Comparison of ENCODE assay signal across 18 mouse cellular contexts in the genomic region with DNA sequence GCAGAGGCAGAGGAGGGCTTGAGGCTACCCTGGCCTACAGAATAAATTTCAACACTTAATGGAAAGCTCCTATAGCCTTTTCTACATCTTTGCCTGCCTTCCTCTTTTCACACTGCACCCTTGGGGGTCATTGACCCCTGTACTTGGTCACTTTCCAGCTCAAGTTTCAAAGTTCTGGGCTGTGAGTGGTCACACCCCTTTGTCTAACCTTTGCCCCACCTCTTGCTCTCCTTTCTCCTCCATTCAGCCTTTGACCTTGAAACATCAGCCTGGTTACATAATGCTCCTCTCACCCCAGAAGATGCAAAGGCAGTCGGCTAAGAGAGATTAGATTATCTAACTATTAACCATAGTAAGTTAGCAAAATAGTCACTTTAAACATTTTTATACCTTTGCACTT. TPM values are rescaled to one million over a fixed set of nuclear protein-coding genes. Genes with fewer than 3 reads are reported as not detected.
A peak's percentile ranks its signal among the peaks of the same experiment; 100 is the strongest.
DNase-seq lines count a peak whose midpoint lies in the region; ATAC-seq and TF ChIP-seq lines count a peak whose summit lies in the region.
"Had no signal": no experiment of that assay in that cellular context is flagged by ENCODE, and none has a peak within 500 bp of the region (broad histone marks: within the 10 kb centered on the region; RNA-seq: fewer than 3 reads in every experiment).

No protein-coding gene starts in this region.

- ATAC-seq in kidney, embryonic 14.5 days (ENCODE audit: low FRiP score, low TSS enrichment): no peak
- peak; percentile 61 for ATAC-seq in intestine, embryonic 16.5 days
- ATAC-seq in liver, embryonic 15.5 days (ENCODE audit: insufficient read depth): 0 out of 2 replicates have a peak, but pooled peaks have one; percentile 31
- no peak for ATAC-seq in hindbrain, embryonic 14.5 days (ENCODE audit: low FRiP score)
- ATAC-seq: activated CD4-positive, CD25-positive, alpha-beta regulatory T cell, adult 4 months; forebrain, embryonic 15.5 days had no signal

- H3K4me3 ChIP-seq in kidney, adult 2 months (ENCODE audit: insufficient read depth, low read depth, low read length): no peak overlapping the region
- H3K4me3 ChIP-seq in kidney, embryonic 14.5 days (ENCODE audit: low read length): no peak overlapping the region
- H3K4me3 ChIP-seq in intestine, embryonic 16.5 days (ENCODE audit: low read length): no peak overlapping the region
- H3K4me3 ChIP-seq in liver, embryonic 15.5 days (replicated peaks): no peak overlapping the region
- H3K4me3 ChIP-seq in hindbrain, embryonic 14.5 days (replicated peaks; ENCODE audit: low read length): no peak overlapping the region
- H3K4me3 ChIP-seq: forebrain, embryonic 15.5 days; megakaryocyte, embryonic 14.5 days; neural tube, embryonic 13.5 days had no signal

- H3K36me3 ChIP-seq in kidney, adult 2 months (ENCODE audit: control insufficient read depth, insufficient read depth, low read length): no peaks in the 10 kb centered on the region
- H3K36me3 ChIP-seq in kidney, embryonic 14.5 days (ENCODE audit: control insufficient read depth, insufficient read depth, low read length): no peaks in the 10 kb centered on the region
- H3K36me3 ChIP-seq in intestine, embryonic 16.5 days (ENCODE audit: control insufficient read depth, insufficient read depth, low read length): no peaks in the 10 kb centered on the region
- H3K36me3 ChIP-seq in liver, embryonic 15.5 days (replicated peaks): no peaks in the 10 kb centered on the region
- no peaks in the 10 kb centered on the region for H3K36me3 ChIP-seq in hindbrain, embryonic 14.5 days (replicated peaks; ENCODE audit: control insufficient read depth, insufficient read depth)
- H3K36me3 ChIP-seq: forebrain, embryonic 15.5 days; neural tube, embryonic 13.5 days had no signal

- 33% methylated on average over 1 of the region's 1 CpGs for WGBS in kidney, adult 2 months
- WGBS in kidney, embryonic 14.5 days: 59% methylated on average over 1 of the region's 1 CpGs
- WGBS in intestine, embryonic 16.5 days: 40% methylated on average over 1 of the region's 1 CpGs
- 19% methylated on average over 1 of the region's 1 CpGs for WGBS in liver, embryonic 15.5 days (ENCODE audit: insufficient replicate concordance)
- WGBS in hindbrain, embryonic 14.5 days: 47% methylated on average over 1 of the region's 1 CpGs

- no peaks in the 10 kb centered on the region for H3K27me3 ChIP-seq in kidney, adult 2 months (replicated peaks; ENCODE audit: control insufficient read depth, insufficient read depth, low read length)
- no peaks in the 10 kb centered on the region for H3K27me3 ChIP-seq in kidney, embryonic 14.5 days (ENCODE audit: control insufficient read depth, insufficient read depth, low read length)
- no peaks in the 10 kb centered on the region for H3K27me3 ChIP-seq in intestine, embryonic 16.5 days (replicated peaks; ENCODE audit: control insufficient read depth, insufficient read depth, low read length)
- no peaks in the 10 kb centered on the region for H3K27me3 ChIP-seq in liver, embryonic 15.5 days
- H3K27me3 ChIP-seq in hindbrain, embryonic 14.5 days (ENCODE audit: control insufficient read depth, insufficient read depth, low read length): no peaks in the 10 kb centered on the region
- H3K27me3 ChIP-seq: forebrain, embryonic 15.5 days; neural tube, embryonic 13.5 days had no signal

- no peak for TF ChIP-seq CTCF in kidney, adult 2 months (conservative IDR thresholded peaks at IDR 0.05; ENCODE audit: insufficient read depth, insufficient read length, low read depth, low read length)

- H3K4me1 ChIP-seq in kidney, adult 2 months (ENCODE audit: control insufficient read depth, insufficient read depth, low read length): no peaks in the 10 kb centered on the region
- H3K4me1 ChIP-seq in kidney, embryonic 14.5 days (ENCODE audit: control insufficient read depth, insufficient read depth, low read length): no peaks in the 10 kb centered on the region
- peaks cover 6% of the 10 kb centered on the region; the same call in 1 of the 2 replicates for H3K4me1 ChIP-seq in intestine, embryonic 16.5 days (ENCODE audit: control insufficient read depth, insufficient read depth, low read length)
- H3K4me1 ChIP-seq in liver, embryonic 15.5 days (replicated peaks): no peaks in the 10 kb centered on the region
- H3K4me1 ChIP-seq in hindbrain, embryonic 14.5 days (replicated peaks; ENCODE audit: control insufficient read depth, insufficient read depth, low read length): peaks cover 7% of the 10 kb centered on the region; the same call in 1 of the 2 replicates
- H3K4me1 ChIP-seq: forebrain, embryonic 15.5 days; megakaryocyte, embryonic 14.5 days had no signal

- H3K9ac ChIP-seq in kidney, embryonic 14.5 days (ENCODE audit: low read depth, low read length): no peak overlapping the region
- H3K9ac ChIP-seq in intestine, embryonic 16.5 days (ENCODE audit: low read depth, low read length): no peak overlapping the region
- no peak overlapping the region for H3K9ac ChIP-seq in liver, embryonic 15.5 days
- H3K9ac ChIP-seq in hindbrain, embryonic 14.5 days: no peak overlapping the region
- H3K9ac ChIP-seq: forebrain, embryonic 15.5 days; neural tube, embryonic 13.5 days had no signal

- H3K9me3 ChIP-seq in kidney, embryonic 14.5 days (ENCODE audit: control insufficient read depth, low read length): no peaks in the 10 kb centered on the region
- no peaks in the 10 kb centered on the region for H3K9me3 ChIP-seq in intestine, embryonic 16.5 days (ENCODE audit: control insufficient read depth, low read length)
- no peaks in the 10 kb centered on the region for H3K9me3 ChIP-seq in liver, embryonic 15.5 days (replicated peaks)
- H3K9me3 ChIP-seq in hindbrain, embryonic 14.5 days (ENCODE audit: control insufficient read depth, low read length): no peaks in the 10 kb centered on the region
- H3K9me3 ChIP-seq: forebrain, embryonic 15.5 days; neural tube, embryonic 13.5 days had no signal

- peak; percentile 83 for DNase-seq in kidney, adult 2 months
- DNase-seq in ZHBTc4 (ENCODE audit: low read depth, low spot score): peak; percentile 64
- DNase-seq in heart, adult 8-10 months (ENCODE audit: low spot score): no peak
- DNase-seq in hindbrain, embryonic 14.5 days (ENCODE audit: low spot score): no peak
- DNase-seq: cerebellum, adult 8-10 months; gastrocnemius, postnatal 36 days; left cerebral cortex, postnatal 4 days; lung, adult 18-20 months; lung, postnatal 14 days; midbrain, embryonic 14.5 days; right cerebral cortex, adult 18-20 months had no signal

- TF ChIP-seq POLR2A in kidney, adult 2 months (IDR thresholded peaks at IDR 0.05; ENCODE audit: low read depth, low read length): no peak

- no peak overlapping the region for H3K27ac ChIP-seq in kidney, adult 2 months (ENCODE audit: insufficient read depth, low read depth, low read length)
- no peak overlapping the region for H3K27ac ChIP-seq in kidney, embryonic 14.5 days (ENCODE audit: low read depth, low read length)
- no peak overlapping the region for H3K27ac ChIP-seq in intestine, embryonic 16.5 days (ENCODE audit: low read length)
- H3K27ac ChIP-seq in liver, embryonic 15.5 days (replicated peaks): no peak overlapping the region
- H3K27ac ChIP-seq in hindbrain, embryonic 14.5 days: no peak overlapping the region
- H3K27ac ChIP-seq: forebrain, embryonic 15.5 days; neural tube, embryonic 13.5 days had no signal

- no peak overlapping the region for H3K4me2 ChIP-seq in kidney, embryonic 14.5 days (replicated peaks; ENCODE audit: low read depth, low read length)
- no peak overlapping the region for H3K4me2 ChIP-seq in intestine, embryonic 16.5 days (ENCODE audit: low read depth, low read length)
- no peak overlapping the region for H3K4me2 ChIP-seq in liver, embryonic 15.5 days
- no peak overlapping the region for H3K4me2 ChIP-seq in hindbrain, embryonic 14.5 days (replicated peaks)
- H3K4me2 ChIP-seq: forebrain, embryonic 15.5 days; neural tube, embryonic 13.5 days had no signal

RNA-seq across cellular contexts. Expression of a gene that starts 36.9 kb away (rescaled TPM):
- 8.0 and 10.4 TPM in 2 replicates for polyA plus RNA-seq in kidney, adult 2 months (2012; rRNA removed)
- polyA plus RNA-seq in kidney, embryonic 14.5 days (2014; fragmentation: Nextera tagmentation; extraction: Ambion mirVana): 13.9 and 22.8 TPM in 2 replicates
- polyA plus RNA-seq in intestine, embryonic 16.5 days (2015; fragmentation: Nextera tagmentation; extraction: Ambion mirVana): 27.1 and 34.9 TPM in 2 replicates
- polyA plus RNA-seq in liver, embryonic 15.5 days (2015; fragmentation: Nextera tagmentation; extraction: Ambion mirVana): 4.5 and 4.6 TPM in 2 replicates
- 10 to 100 TPM; 15.8 to 18.8 (median 18.4) TPM for total RNA-seq in heart, adult 8-10 months (2022)
- polyA plus RNA-seq in hindbrain, embryonic 14.5 days (2014; fragmentation: Nextera tagmentation; extraction: Ambion mirVana): 36.3 and 38.1 TPM in 2 replicates

Comparison
In these comparisons a context has a peak if more than half of its experiments do, and no peak if none do; other contexts are left out.
1. DNase-seq: peak in kidney, adult 2 months (single experiment) and ZHBTc4 (single experiment); none in heart, adult 8-10 months (single experiment) and hindbrain, embryonic 14.5 days (single experiment).
2. ATAC-seq: peak in intestine, embryonic 16.5 days (single experiment) and liver, embryonic 15.5 days (single experiment); none in kidney, embryonic 14.5 days (single experiment) and hindbrain, embryonic 14.5 days (single experiment).